Mouse (Mus musculus): ENCODE data around the gene Isca1. TPM values are rescaled to one million over a fixed set of nuclear protein-coding genes. Genes with fewer than 3 reads are reported as not detected.
"Not testable (repeated sequence)": the region's sequence is repeated elsewhere in the genome, so short reads cannot be mapped to it uniquely, and the experiment has no call there.

The Isca1 gene
- polyA plus RNA-seq, 2 experiments: 138 to 252 TPM

DNA sequence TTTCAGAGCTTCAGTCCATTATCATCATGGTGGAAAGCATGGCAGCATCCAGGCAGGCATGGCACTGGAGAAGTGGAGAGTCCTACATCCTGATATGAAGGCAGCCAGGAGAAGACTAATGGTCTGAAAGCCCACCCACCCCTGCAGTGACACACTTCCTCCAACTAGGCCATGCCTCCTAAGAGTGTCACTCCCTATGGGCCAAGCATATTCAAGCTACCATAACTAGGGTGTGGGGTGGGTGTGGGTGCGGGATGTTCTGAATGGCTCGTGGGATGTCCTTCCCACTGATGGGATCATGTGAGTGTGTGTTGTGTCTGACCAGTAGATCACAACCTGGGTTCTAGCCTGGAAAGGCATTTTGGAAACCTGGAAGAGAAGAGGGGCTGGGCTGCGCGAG is 35.7 kb downstream of the Isca1 start:
- no peak overlapping the region for H3K4me3 ChIP-seq (ENCODE audit: insufficient read depth in 1 of 2, low read depth in 2 of 2, low read length in 2 of 2)
- DNase-seq (ENCODE audit: low read depth in 3 of 3, low spot score in 3 of 3) (no peak), ATAC-seq (ENCODE audit: insufficient read depth) (no peak)
- no peaks in the 10 kb centered on the region for H3K36me3 ChIP-seq (replicated peaks; ENCODE audit: control insufficient read depth, insufficient read depth, low read depth)
- H3K27me3 ChIP-seq (ENCODE audit: control insufficient read depth, insufficient read depth, low read length): no peaks in the 10 kb centered on the region
- no peaks in the 10 kb centered on the region for H3K9me3 ChIP-seq (ENCODE audit: control insufficient read depth, low read length)
- peaks cover 52 to 56% of the 10 kb centered on the region in 2 experiments for H3K4me1 ChIP-seq (replicated peaks; ENCODE audit: control insufficient read depth in 2 of 2, insufficient read depth in 2 of 2, low read length in 1 of 2)
- 62% methylated on average over 2 of the region's 4 CpGs for WGBS (ENCODE audit: insufficient replicate concordance)
- TF ChIP-seq CTCF (IDR thresholded peaks at IDR 0.05; ENCODE audit: low read depth) (no peak), EP300 (IDR thresholded peaks at IDR 0.05; ENCODE audit: low read depth) (no peak)
- H3K27ac ChIP-seq: peak overlapping the region; percentile 4
- H3K9ac ChIP-seq (replicated peaks): peak overlapping the region; percentile 14; the same call in 1 of the 2 replicates
- H3K4me2 ChIP-seq (ENCODE audit: low read depth): peak overlapping the region; percentile 45

DNA sequence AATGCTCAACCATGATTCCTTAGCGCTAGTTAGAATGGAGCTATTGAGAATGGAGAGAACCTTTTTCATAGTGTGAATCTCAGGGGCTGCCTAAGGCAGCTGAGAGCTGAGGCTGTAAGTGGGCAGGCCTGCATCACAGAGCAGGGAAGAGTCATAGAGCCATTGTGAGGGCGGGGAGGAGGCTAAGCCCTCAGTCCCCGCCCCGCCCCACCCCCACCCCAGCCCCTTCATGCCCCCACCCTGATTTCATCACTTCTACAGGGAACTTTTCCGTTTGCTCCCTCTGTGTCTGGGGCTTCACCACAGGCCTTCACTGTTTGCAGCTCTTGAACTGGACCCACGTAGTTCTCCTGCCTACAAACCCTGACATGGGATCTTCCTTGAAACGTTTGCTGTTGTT is 38.0 kb downstream of the Isca1 start, which contains the start of gene Spata31d1d:
Gene Spata31d1d, minus strand, starts transcription at position 101 of the 400 bp plus-strand sequence.
- Histone ChIP-seq H3K9me3 (ENCODE audit: control insufficient read depth, low read length) (no peaks in the 10 kb centered on the region), H3K27ac (peak within 1 kb of the TSS; percentile 28; the same call in 1 of the 2 replicates), H3K4me2 (ENCODE audit: low read depth) (no peak within 1 kb of the TSS), H3K36me3 (replicated peaks; ENCODE audit: control insufficient read depth, insufficient read depth, low read depth) (no peaks in the 10 kb centered on the region), H3K27me3 (ENCODE audit: control insufficient read depth, insufficient read depth, low read length) (peaks cover 5% of the 10 kb centered on the region; the same call in 1 of the 2 replicates), H3K9ac (replicated peaks) (no peak within 1 kb of the TSS), H3K4me1 (replicated peaks; ENCODE audit: control insufficient read depth in 2 of 2, insufficient read depth in 2 of 2, low read length in 1 of 2) (peaks cover 34 to 43% of the 10 kb centered on the region in 2 experiments), H3K4me3 (ENCODE audit: insufficient read depth in 1 of 2, low read depth in 2 of 2, low read length in 2 of 2) (no peak within 1 kb of the TSS)
- no peak for DNase-seq (ENCODE audit: low read depth in 3 of 3, low spot score in 3 of 3)
- WGBS (ENCODE audit: insufficient replicate concordance): 22% methylated on average over 7 of the region's 7 CpGs
- ATAC-seq (ENCODE audit: insufficient read depth): no peak
- no peak for TF ChIP-seq EP300 (IDR thresholded peaks at IDR 0.05; ENCODE audit: low read depth)
- TF ChIP-seq CTCF (IDR thresholded peaks at IDR 0.05; ENCODE audit: low read depth): no peak

DNA sequence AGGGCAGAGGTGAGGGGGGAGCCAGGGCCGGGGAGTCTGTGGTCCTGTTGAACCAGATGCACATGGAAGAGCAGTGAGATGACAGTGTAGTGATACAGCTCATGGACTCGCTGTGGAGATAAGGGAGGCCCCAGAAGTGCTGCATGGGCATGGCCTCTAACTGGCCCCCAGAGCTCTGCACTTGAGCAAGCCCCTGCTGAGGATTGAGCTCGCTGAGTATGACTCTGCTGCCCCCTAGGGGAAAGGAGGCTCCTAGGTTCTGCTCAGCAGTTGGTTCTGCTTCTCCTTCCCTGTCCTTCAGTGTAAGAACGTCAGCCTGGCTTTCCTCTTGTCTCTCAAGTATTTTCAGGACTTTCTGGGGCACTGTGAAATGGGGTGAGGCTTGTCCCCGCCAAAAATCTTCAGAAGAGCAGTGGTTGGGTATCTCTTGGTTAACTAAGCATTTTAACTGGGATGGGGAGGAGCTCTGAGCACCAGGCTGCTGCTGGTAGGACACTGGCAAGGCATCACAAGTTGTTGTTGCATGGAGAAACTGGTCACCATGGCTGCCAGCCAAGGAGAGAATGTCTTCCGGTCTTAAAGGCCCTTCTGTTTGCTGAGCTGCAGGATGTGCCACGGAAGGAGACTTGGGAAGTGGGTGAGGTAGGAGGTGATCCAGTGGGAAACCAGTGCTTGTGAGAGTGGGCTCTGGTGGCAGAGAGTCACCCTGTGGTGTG is 41.1 kb downstream of the Isca1 start:
- H3K27me3 ChIP-seq (ENCODE audit: control insufficient read depth, insufficient read depth, low read length): peaks cover 5% of the 10 kb centered on the region; the same call in 1 of the 2 replicates
- H3K9me3 ChIP-seq (ENCODE audit: control insufficient read depth, low read length): no peaks in the 10 kb centered on the region
- H3K36me3 ChIP-seq (replicated peaks; ENCODE audit: control insufficient read depth, insufficient read depth, low read depth): no peaks in the 10 kb centered on the region
- 16% methylated on average over 7 of the region's 7 CpGs for WGBS (ENCODE audit: insufficient replicate concordance)
- peaks cover 12 to 20% of the 10 kb centered on the region in 2 experiments for H3K4me1 ChIP-seq (replicated peaks; ENCODE audit: control insufficient read depth in 2 of 2, insufficient read depth in 2 of 2, low read length in 1 of 2)
- DNase-seq (ENCODE audit: low read depth in 3 of 3, low spot score in 3 of 3): peak; percentile 66 to 75 (median 67)
- H3K9ac ChIP-seq (replicated peaks): peak overlapping the region; percentile 20; the same call in 1 of the 2 replicates
- peak; percentile 99 for TF ChIP-seq CTCF (IDR thresholded peaks at IDR 0.05; ENCODE audit: low read depth)
- TF ChIP-seq EP300 (IDR thresholded peaks at IDR 0.05; ENCODE audit: low read depth): no peak
- no peak overlapping the region for H3K4me3 ChIP-seq (ENCODE audit: insufficient read depth in 1 of 2, low read depth in 2 of 2, low read length in 2 of 2)
- H3K4me2 ChIP-seq (ENCODE audit: low read depth): no peak overlapping the region
- peak; percentile 85 for ATAC-seq (ENCODE audit: insufficient read depth)
- no peak overlapping the region; the same call in 1 of the 2 replicates for H3K27ac ChIP-seq

DNA sequence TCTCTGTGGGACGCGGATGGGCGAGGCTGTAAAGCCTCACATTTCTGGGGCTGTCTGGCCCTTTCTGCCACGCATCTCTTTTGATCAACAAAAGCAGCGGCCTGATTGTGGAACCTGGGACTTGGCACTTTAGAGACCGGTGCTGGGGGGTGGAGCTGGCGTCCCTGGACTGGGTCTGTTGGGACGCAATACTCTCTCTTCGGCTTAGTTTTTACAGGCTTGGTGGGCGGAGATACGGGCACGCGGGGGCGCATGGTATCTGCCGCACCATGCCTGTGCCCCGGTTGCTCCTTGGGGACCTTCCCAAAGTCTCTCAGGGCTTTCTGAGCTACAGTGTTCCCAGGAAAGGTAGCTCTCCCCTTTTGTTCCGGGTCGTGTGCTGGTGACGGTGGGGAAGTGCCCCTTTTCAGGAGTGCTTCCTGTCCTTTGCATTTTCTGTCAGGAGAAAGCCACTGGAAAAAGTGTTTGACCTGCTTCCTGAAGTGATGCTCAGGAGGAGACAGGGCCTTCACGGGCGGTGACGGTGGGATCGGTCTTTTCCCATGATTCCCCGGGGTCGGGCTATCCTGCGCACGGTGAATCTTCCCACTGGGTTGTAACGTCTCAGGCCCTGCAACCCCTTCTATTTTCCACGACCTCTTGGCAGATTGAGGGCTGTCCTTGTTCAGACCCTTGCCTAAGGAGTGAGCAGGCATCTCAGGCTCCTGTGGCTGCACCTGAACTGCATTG is 43.3 kb downstream of the Isca1 start:
- no peak for TF ChIP-seq EP300 (IDR thresholded peaks at IDR 0.05; ENCODE audit: low read depth)
- TF ChIP-seq CTCF (IDR thresholded peaks at IDR 0.05; ENCODE audit: low read depth): no peak
- no peak overlapping the region for H3K9ac ChIP-seq (replicated peaks)
- no peak for DNase-seq (ENCODE audit: low read depth in 3 of 3, low spot score in 3 of 3)

DNA sequence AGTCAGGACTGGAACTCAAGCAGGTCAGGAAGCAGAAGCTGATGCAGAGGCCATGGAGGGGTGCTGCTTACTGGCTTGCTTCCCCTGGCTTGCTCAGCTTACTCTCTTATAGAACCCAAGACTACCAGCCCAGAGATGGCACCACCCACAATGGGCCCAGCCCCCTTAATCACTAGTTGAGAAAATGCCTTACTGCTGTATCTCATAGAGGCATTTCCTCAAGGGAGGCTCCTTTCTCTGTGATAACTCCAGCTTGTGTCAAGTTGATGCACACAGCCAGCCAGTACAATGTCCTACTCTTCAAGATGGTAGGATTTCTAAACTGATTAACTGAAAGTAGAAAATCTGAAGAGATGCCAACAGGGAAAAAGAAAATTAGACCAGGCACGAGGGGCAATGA is 47.5 kb downstream of the Isca1 start:
- H3K27ac ChIP-seq; H3K4me3 ChIP-seq (ENCODE audit: insufficient read depth in 1 of 2, low read depth in 2 of 2, low read length in 2 of 2); DNase-seq (ENCODE audit: low read depth in 3 of 3, low spot score in 3 of 3); H3K36me3 ChIP-seq (replicated peaks; ENCODE audit: control insufficient read depth, insufficient read depth, low read depth); H3K9ac ChIP-seq (replicated peaks); H3K9me3 ChIP-seq (ENCODE audit: control insufficient read depth, low read length); H3K4me2 ChIP-seq (ENCODE audit: low read depth); H3K27me3 ChIP-seq (ENCODE audit: control insufficient read depth, insufficient read depth, low read length): not testable (repeated sequence)
- TF ChIP-seq EP300 (IDR thresholded peaks at IDR 0.05; ENCODE audit: low read depth): peak; percentile 57
- H3K4me1 ChIP-seq (replicated peaks; ENCODE audit: control insufficient read depth in 2 of 2, insufficient read depth in 2 of 2, low read length in 1 of 2): peaks cover 9 to 18% of the 10 kb centered on the region in 2 experiments; a peak in 3 of 4 replicates
- 31% methylated on average over 1 of the region's 1 CpGs for WGBS (ENCODE audit: insufficient replicate concordance)
- peak; percentile 52; the same call in 1 of the 2 replicates for ATAC-seq (ENCODE audit: insufficient read depth)

More for the DNA sequence above, 43.3 kb downstream of the Isca1 start:
- Histone ChIP-seq H3K36me3 (replicated peaks; ENCODE audit: control insufficient read depth, insufficient read depth, low read depth) (no peaks in the 10 kb centered on the region), H3K4me1 (replicated peaks; ENCODE audit: control insufficient read depth in 2 of 2, insufficient read depth in 2 of 2, low read length in 1 of 2) (peaks cover 11 to 17% of the 10 kb centered on the region in 2 experiments; a peak in 3 of 4 replicates), H3K9me3 (ENCODE audit: control insufficient read depth, low read length) (no peaks in the 10 kb centered on the region), H3K4me2 (ENCODE audit: low read depth) (no peak overlapping the region), H3K27me3 (ENCODE audit: control insufficient read depth, insufficient read depth, low read length) (peaks cover 5% of the 10 kb centered on the region; the same call in 1 of the 2 replicates), H3K4me3 (ENCODE audit: insufficient read depth in 1 of 2, low read depth in 2 of 2, low read length in 2 of 2) (no peak overlapping the region), H3K27ac (no peak overlapping the region)
- 27% methylated on average over 29 of the region's 29 CpGs for WGBS (ENCODE audit: insufficient replicate concordance)
- no peak for ATAC-seq (ENCODE audit: insufficient read depth)

All from liver, embryonic 14.5 days (tissue).